Mouse (Mus musculus): Measurements from ENCODE around the gene Ilf2. TPM values are rescaled to one million over a fixed set of nuclear protein-coding genes. Genes with fewer than 3 reads are reported as not detected.

Ilf2 gene
- 10 to 100 TPM; 26.1 to 30.7 TPM for total RNA-seq (2021)
- long read RNA-seq, experiment 1, transcript Ilf2-201 (14 exons, 2,027 nt): major isoform, 35 of 37 reads
- long read RNA-seq, experiment 1, partial matches to known transcripts: 2 of 37 reads
- long read RNA-seq, experiment 1, other reads (novel, unspliced or antisense): 0 of 37 reads
- long read RNA-seq, experiment 2, transcript Ilf2-201 (14 exons, 2,027 nt): major isoform, 48 of 49 reads
- long read RNA-seq, experiment 2, partial matches to known transcripts: 0 of 49 reads
- long read RNA-seq, experiment 2, other reads (novel, unspliced or antisense): 1 of 49 reads

GRCm38 (mm10) chr3:90475831-90476611, at the start of gene Ilf2:
Gene Ilf2, plus strand, starts transcription at chr3:90476126.
- TF ChIP-seq CTCF (IDR thresholded peaks at IDR 0.05): peak; percentile 49
- intact Hi-C loops (cut with DNase I): loop anchor here (10.0 kb wide), 1 partner anchor 261 kb away; the partner anchor contains the start of genes Rab13 and Rps27
- peak; percentile 96 for DNase-seq
- Histone ChIP-seq H3K27ac (peak within 1 kb of the TSS; percentile 89), H3K4me3 (peak within 1 kb of the TSS; percentile 83)

GRCm38 (mm10) chr3:90427574-90427973, 48.4 kb upstream of the Ilf2 start:
- intact Hi-C loops (cut with DNase I): no loop called here
- no peak for DNase-seq
- TF ChIP-seq CTCF (IDR thresholded peaks at IDR 0.05): no peak
- Histone ChIP-seq H3K4me3 (no peak overlapping the region), H3K27ac (peak overlapping the region; percentile 62)

GRCm38 (mm10) chr3:90428186-90428585, 47.7 kb upstream of the Ilf2 start:
- no peak for TF ChIP-seq CTCF (IDR thresholded peaks at IDR 0.05)
- intact Hi-C loops (cut with DNase I): no loop called here
- peak; percentile 50 for DNase-seq
- H3K27ac ChIP-seq: peak overlapping the region; percentile 62
- H3K4me3 ChIP-seq: no peak overlapping the region

- Histone ChIP-seq H3K4me3 (no peak overlapping the region), H3K27ac (peak overlapping the region; percentile 28; the same call in 1 of the 2 replicates)
- intact Hi-C loops (cut with DNase I): no loop called here
These were observed 46.4 kb upstream of the Ilf2 start for GRCm38 (mm10) chr3:90429576-90429975.

GRCm38 (mm10) chr3:90432348-90432747, 43.6 kb upstream of the Ilf2 start:
- intact Hi-C loops (cut with DNase I): loop anchor here (5.0 kb wide), 1 partner anchor 35 kb away; the partner anchor contains the start of gene Npr1

More at GRCm38 (mm10) chr3:90429576-90429975, 46.4 kb upstream of the Ilf2 start:
- DNase-seq: no peak
- TF ChIP-seq CTCF (IDR thresholded peaks at IDR 0.05): no peak

GRCm38 (mm10) chr3:90432811-90433219, 43.1 kb upstream of the Ilf2 start:
- Histone ChIP-seq H3K27ac (peak overlapping the region; percentile 98), H3K4me3 (peak overlapping the region; percentile 96)
- intact Hi-C loops (cut with DNase I): loop anchor here (5.0 kb wide), 1 partner anchor 34 kb away; the partner anchor contains the start of gene Npr1
- DNase-seq: no peak
- no peak for TF ChIP-seq CTCF (IDR thresholded peaks at IDR 0.05)

More at GRCm38 (mm10) chr3:90432348-90432747, 43.6 kb upstream of the Ilf2 start:
- DNase-seq: no peak
- TF ChIP-seq CTCF (IDR thresholded peaks at IDR 0.05): no peak
- Histone ChIP-seq H3K27ac (peak overlapping the region; percentile 98), H3K4me3 (peak overlapping the region; percentile 96)

- TF ChIP-seq CTCF (IDR thresholded peaks at IDR 0.05): no peak
- Histone ChIP-seq H3K27ac (peak within 1 kb of the TSS; percentile 98), H3K4me3 (peak within 1 kb of the TSS; percentile 96)
- intact Hi-C loops (cut with DNase I): loop anchor here (5.0 kb wide), 1 partner anchor 34 kb away; the partner anchor contains the start of gene Npr1
- DNase-seq: peak; percentile 100
These were observed 42.4 kb upstream of the Ilf2 start, which contains the start of gene Ints3 for GRCm38 (mm10) chr3:90433381-90434020. Gene Ints3, minus strand, starts transcription at chr3:90433622.

GRCm38 (mm10) chr3:90434073-90434730, 41.7 kb upstream of the Ilf2 start:
- no peak for TF ChIP-seq CTCF (IDR thresholded peaks at IDR 0.05)
- intact Hi-C loops (cut with DNase I): loop anchor here (5.0 kb wide), 1 partner anchor 33 kb away; the partner anchor contains the start of gene Npr1
- peak overlapping the region; percentile 96 for H3K4me3 ChIP-seq
- DNase-seq: no peak
- H3K27ac ChIP-seq: peak overlapping the region; percentile 98

GRCm38 (mm10) chr3:90437131-90437530, 38.8 kb upstream of the Ilf2 start:
- Histone ChIP-seq H3K27ac (no peak overlapping the region), H3K4me3 (no peak overlapping the region)
- no peak for DNase-seq
- intact Hi-C loops (cut with DNase I): no loop called here
- TF ChIP-seq CTCF (IDR thresholded peaks at IDR 0.05): no peak

GRCm38 (mm10) chr3:90440756-90441155, 35.2 kb upstream of the Ilf2 start:
- no peak for TF ChIP-seq CTCF (IDR thresholded peaks at IDR 0.05)
- DNase-seq: no peak
- no peak overlapping the region for H3K4me3 ChIP-seq
- no peak overlapping the region for H3K27ac ChIP-seq
- intact Hi-C loops (cut with DNase I): no loop called here

GRCm38 (mm10) chr3:90443977-90444376, 31.9 kb upstream of the Ilf2 start:
- intact Hi-C loops (cut with DNase I): no loop called here
- DNase-seq: no peak
- no peak for TF ChIP-seq CTCF (IDR thresholded peaks at IDR 0.05)
- Histone ChIP-seq H3K4me3 (no peak overlapping the region), H3K27ac (no peak overlapping the region)
